Mouse (Mus musculus): Measurements from ENCODE around the gene Carhsp1. TPM values are rescaled to one million over a fixed set of nuclear protein-coding genes. Genes with fewer than 3 reads are reported as not detected.
A peak's percentile ranks its signal among the peaks of the same experiment; 100 is the strongest.

Gene Carhsp1
- polyA plus RNA-seq, 1 experiment from 2014 or later, result 235 TPM

DNA sequence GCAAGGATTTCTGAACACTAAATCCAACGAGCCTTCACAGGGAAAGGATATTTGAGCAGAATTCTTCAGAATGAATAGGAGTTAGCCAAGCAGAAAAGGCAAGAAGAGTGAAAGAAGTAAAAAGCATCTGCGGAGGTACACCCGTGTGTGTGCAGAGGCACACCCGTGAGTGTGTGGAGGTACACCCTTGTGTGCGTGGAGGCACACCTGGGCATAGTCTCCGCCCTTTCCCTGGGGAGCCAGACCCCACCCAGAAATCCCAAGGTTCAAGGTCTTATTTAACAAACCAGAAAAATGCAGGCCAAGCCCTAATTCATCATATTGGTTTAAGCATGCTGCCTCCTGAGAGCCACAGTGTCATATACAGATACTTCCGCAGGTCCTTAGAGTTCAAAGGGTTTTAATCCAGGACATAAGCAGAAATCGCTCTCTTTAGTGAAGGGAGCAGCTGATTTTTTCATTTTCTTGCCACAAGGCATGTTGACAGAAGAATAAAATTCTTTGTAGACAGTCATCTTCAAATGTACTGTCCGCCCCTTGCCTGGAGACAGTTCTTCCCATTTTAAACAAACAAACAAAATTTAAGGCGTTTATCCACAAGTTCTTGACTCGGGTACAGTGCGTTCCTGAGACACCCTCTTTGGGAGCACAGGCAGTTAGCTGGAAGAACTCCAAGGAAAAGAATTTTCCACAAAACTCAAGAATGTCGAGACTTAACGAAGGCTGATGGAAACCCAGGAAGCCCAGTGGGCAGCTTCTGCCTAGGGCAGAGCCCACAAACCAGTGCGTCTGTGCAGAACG is 51.4 kb downstream of the Carhsp1 start:
- Histone ChIP-seq H3K27me3 (ENCODE audit: insufficient read depth, poor library complexity, severe bottlenecking) (peaks cover 69% of the 10 kb centered on the region), H3K4me3 (no peak overlapping the region), H3K36me3 (peaks cover 15% of the 10 kb centered on the region; the same call in 1 of the 2 replicates), H3K9me3 (no peaks in the 10 kb centered on the region; the same call in 1 of the 2 replicates), H3K4me1 (replicated peaks) (peaks cover 22% of the 10 kb centered on the region), H3K27ac (no peak overlapping the region)
- whole genome bisulfite sequencing, result 80% methylated on average over 16 of the region's 16 CpGs
- no peak for DNase-seq (ENCODE audit: low spot score)

DNA sequence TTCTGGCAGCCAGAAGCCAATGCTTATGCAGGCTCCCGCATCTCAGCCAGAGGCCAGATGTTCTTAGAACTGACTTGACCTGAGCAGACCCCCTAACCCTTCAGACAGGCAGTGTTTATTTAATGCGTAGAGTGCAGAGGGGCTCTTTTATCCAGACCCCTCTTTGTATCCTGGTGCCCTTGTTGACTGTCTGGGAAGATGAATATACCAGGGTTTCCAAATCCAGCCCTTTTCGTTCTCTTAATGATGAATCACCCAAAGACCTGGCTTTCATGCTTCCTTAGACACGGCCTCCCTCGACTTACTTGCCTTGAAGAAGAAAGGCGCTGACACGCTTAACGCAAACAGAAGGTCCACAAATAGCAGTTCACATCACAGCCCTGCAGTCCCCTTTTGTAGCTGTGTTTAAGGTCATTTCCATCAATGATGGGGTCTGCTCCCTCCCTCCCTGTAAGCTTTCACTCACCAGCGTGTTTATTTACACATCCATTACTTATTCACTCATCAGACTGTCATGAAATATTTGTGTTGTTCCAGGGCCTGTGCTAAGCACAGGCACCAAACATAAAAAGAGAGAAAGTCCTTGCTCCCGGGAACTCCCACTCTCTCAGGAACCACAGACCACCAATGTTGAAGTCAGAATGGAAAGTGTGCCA is 52.2 kb downstream of the Carhsp1 start:
- Histone ChIP-seq H3K9me3 (no peaks in the 10 kb centered on the region; the same call in 1 of the 2 replicates), H3K4me3 (no peak overlapping the region), H3K27ac (no peak overlapping the region), H3K4me1 (replicated peaks) (peaks cover 22% of the 10 kb centered on the region), H3K36me3 (peaks cover 15% of the 10 kb centered on the region; the same call in 1 of the 2 replicates), H3K27me3 (ENCODE audit: insufficient read depth, poor library complexity, severe bottlenecking) (peaks cover 76% of the 10 kb centered on the region)
- peak; percentile 45 for DNase-seq (ENCODE audit: low spot score)
- WGBS, result 23% methylated on average over 10 of the region's 10 CpGs

GRCm38 (mm10) chr16:8613447-8613846 is 58.5 kb downstream of the Carhsp1 start:
- DNase-seq (ENCODE audit: low spot score), result no peak
- H3K4me1 ChIP-seq (replicated peaks), result no peaks in the 10 kb centered on the region
- 89% methylated on average over 3 of the region's 3 CpGs for WGBS
- no peak overlapping the region for H3K4me3 ChIP-seq
- no peaks in the 10 kb centered on the region for H3K9me3 ChIP-seq
- no peak overlapping the region for H3K27ac ChIP-seq
- peaks cover 59% of the 10 kb centered on the region for H3K27me3 ChIP-seq (ENCODE audit: insufficient read depth, poor library complexity, severe bottlenecking)
- no peaks in the 10 kb centered on the region for H3K36me3 ChIP-seq

DNA sequence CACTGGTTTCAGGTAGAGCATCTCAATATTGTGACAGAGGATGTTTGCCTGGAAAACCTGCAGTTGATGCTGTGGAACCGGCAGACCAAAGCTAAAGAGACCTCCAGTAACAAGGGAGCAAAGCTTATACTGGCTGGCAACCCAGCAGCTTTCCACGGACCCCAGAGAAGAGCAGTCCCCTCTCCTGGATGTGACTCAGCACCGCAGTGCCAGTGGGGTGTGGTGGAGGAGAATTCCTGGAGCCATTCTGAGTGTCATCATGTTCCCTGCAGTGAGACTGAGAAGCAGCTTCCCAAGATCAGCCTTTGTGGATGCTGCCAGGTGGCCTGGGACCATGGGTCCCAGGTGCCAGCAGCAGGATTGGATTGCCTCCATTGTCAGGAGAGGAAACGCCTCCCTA is 58.9 kb downstream of the Carhsp1 start:
- WGBS, result 82% methylated on average over 4 of the region's 4 CpGs

DNA sequence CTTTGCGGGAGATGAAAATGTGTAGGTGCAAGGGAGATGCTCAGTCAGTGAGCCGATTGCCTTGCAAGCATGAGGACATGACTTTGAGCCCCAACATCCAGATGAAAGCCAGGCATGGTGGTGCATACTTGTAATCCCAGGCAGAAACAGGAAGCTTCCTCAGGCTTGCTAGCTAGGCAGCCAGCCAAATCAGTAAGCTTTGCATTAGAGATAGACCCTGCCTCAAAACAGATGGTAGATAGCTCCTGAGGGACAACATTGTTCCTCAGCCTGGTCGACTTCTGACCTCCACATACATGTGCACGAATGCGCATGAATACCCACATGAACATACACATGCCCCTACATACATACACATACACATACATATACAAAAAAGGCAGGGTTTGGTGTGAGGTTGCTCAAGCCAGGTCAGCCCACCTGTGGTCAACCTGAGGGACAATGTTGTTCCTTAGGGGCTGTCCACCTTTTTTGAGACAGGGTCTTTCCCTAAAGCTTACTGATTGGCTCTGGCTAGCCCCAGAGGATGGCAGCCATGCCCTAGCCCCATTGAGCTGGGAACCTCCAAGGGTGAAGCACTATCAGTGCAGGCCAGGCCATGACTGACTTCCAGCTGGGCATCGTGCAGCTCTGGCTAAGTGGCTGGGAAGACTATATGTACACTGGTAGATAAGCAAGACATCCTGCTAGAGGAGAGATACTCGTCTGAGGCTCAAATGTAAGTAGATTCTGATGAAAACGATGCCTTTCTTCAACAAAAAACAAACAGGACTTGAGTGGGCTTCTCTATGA is 59.5 kb downstream of the Carhsp1 start:
- Histone ChIP-seq H3K27ac (no peak overlapping the region), H3K4me3 (no peak overlapping the region), H3K9me3 (no peaks in the 10 kb centered on the region), H3K4me1 (replicated peaks) (no peaks in the 10 kb centered on the region), H3K36me3 (no peaks in the 10 kb centered on the region), H3K27me3 (ENCODE audit: insufficient read depth, poor library complexity, severe bottlenecking) (peaks cover 49% of the 10 kb centered on the region)
- WGBS, result 90% methylated on average over 8 of the region's 8 CpGs
- no peak for DNase-seq (ENCODE audit: low spot score)

More for the DNA sequence above, 58.9 kb downstream of the Carhsp1 start:
- no peaks in the 10 kb centered on the region for H3K9me3 ChIP-seq
- no peak overlapping the region for H3K27ac ChIP-seq
- H3K36me3 ChIP-seq, result no peaks in the 10 kb centered on the region
- H3K4me3 ChIP-seq, result no peak overlapping the region
- H3K27me3 ChIP-seq (ENCODE audit: insufficient read depth, poor library complexity, severe bottlenecking), result peaks cover 55% of the 10 kb centered on the region
- no peak for DNase-seq (ENCODE audit: low spot score)
- H3K4me1 ChIP-seq (replicated peaks), result no peaks in the 10 kb centered on the region

GRCm38 (mm10) chr16:8610397-8610796 is 61.6 kb downstream of the Carhsp1 start:
- H3K4me3 ChIP-seq, result no peak overlapping the region
- no peak for DNase-seq (ENCODE audit: low spot score)
- 78% methylated on average over 3 of the region's 3 CpGs for WGBS

More at GRCm38 (mm10) chr16:8610397-8610796, 61.6 kb downstream of the Carhsp1 start:
- H3K4me1 ChIP-seq (replicated peaks), result no peaks in the 10 kb centered on the region
- H3K27ac ChIP-seq, result no peak overlapping the region
- no peaks in the 10 kb centered on the region for H3K9me3 ChIP-seq
- 0 out of 2 replicates have a peak, but pooled peaks cover 2% of the 10 kb centered on the region for H3K36me3 ChIP-seq
- peaks cover 31% of the 10 kb centered on the region for H3K27me3 ChIP-seq (ENCODE audit: insufficient read depth, poor library complexity, severe bottlenecking)

Other genes starting within 250 kb of the Carhsp1 start
- 0.19 TPM in 1 of 2 replicates, not detected in the other for gene Tmem114, start 247.0 kb downstream of the Carhsp1 start, polyA plus RNA-seq (2016; fragmentation: Nextera tagmentation; extraction: Ambion mirVana)
- gene Mettl22, start 201.4 kb downstream of the Carhsp1 start, polyA plus RNA-seq (2016; fragmentation: Nextera tagmentation; extraction: Ambion mirVana), result 24.0 and 26.0 TPM in 2 replicates
- 22.7 and 27.2 TPM in 2 replicates for gene Abat, start 158.7 kb downstream of the Carhsp1 start, polyA plus RNA-seq (2016; fragmentation: Nextera tagmentation; extraction: Ambion mirVana)
- gene Pmm2, start 34.5 kb downstream of the Carhsp1 start, polyA plus RNA-seq (2016; fragmentation: Nextera tagmentation; extraction: Ambion mirVana), result 45.3 and 48.9 TPM in 2 replicates
- 22.8 and 23.8 TPM in 2 replicates for gene Tmem186, start 34.4 kb downstream of the Carhsp1 start, polyA plus RNA-seq (2016; fragmentation: Nextera tagmentation; extraction: Ambion mirVana)
- not detected in 2 replicates for gene Gm5767, start 8.6 kb upstream of the Carhsp1 start, polyA plus RNA-seq (2016; fragmentation: Nextera tagmentation; extraction: Ambion mirVana)
- gene Usp7, start 120.2 kb upstream of the Carhsp1 start, polyA plus RNA-seq (2016; fragmentation: Nextera tagmentation; extraction: Ambion mirVana), result 23.3 and 29.8 TPM in 2 replicates
- 19.5 TPM in 2 replicates for gene 1810013L24Rik, start 157.9 kb upstream of the Carhsp1 start, polyA plus RNA-seq (2016; fragmentation: Nextera tagmentation; extraction: Ambion mirVana)